Mouse (Mus musculus) cerebellum, adult 11-12 months (tissue): ENCODE results near the gene 1700010B08Rik.

ENCODE experiments used
- DNase-seq: peaks from one replicate; pipeline ENCODE4 v3.0.0; 2022

1700010B08Rik gene

GRCm38 (mm10) chr2:173722251-173722857 is 3.1 kb downstream of the 1700010B08Rik start:
- DNase-seq: no peak

GRCm38 (mm10) chr2:173724382-173724781 is 5.2 kb downstream of the 1700010B08Rik start:
- no peak for DNase-seq

- DNase-seq: no peak
Observed at GRCm38 (mm10) chr2:173724940-173725807, 6.0 kb downstream of the 1700010B08Rik start.

GRCm38 (mm10) chr2:173725819-173726218 is 6.6 kb downstream of the 1700010B08Rik start:
- no peak for DNase-seq

GRCm38 (mm10) chr2:173730444-173730966 is 11.3 kb downstream of the 1700010B08Rik start:
- no peak for DNase-seq

- DNase-seq: no peak
Observed at GRCm38 (mm10) chr2:173734426-173734825, 15.2 kb downstream of the 1700010B08Rik start.

DNA sequence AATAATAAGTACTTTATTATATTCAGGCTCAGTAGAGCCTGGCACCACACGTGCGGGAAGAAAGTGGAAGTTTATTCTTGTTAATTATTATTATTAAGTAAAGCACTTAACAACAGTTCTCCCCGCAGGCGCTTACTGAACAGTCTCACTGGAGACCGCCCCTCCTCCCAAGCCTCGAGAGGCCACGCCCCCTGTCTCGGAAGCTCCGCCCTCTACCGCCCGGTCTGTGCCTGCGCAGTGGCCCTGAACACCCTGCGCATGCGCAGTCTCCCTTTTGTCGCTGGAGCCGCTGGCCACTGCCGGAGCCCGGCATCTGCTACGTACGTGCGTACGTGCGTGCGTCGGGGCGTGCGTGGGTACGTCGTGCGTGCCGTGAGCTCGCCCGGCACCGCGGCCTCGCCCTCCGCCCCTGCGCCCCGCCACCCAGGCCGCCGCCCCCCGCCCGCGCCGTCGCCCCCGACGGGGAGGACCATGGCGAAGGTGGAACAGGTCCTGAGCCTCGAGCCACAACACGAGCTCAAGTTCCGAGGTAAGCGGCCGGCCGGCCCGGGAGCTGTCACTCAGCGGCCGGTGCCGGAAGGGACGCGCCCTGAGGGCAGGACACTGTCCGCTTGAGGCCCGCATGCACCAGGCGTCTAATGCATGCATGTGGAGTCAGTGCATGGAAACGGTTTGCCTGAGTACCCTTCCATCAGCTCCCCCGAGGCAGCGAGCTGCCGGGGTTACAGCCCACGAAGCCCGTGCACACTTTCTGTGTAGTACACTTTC is 18.2 kb downstream of the 1700010B08Rik start, which contains the start of gene Vapb:
Gene Vapb (plus strand): TSS at position 290 of the 768 bp plus-strand sequence.
- peak; percentile 99 for DNase-seq

DNA sequence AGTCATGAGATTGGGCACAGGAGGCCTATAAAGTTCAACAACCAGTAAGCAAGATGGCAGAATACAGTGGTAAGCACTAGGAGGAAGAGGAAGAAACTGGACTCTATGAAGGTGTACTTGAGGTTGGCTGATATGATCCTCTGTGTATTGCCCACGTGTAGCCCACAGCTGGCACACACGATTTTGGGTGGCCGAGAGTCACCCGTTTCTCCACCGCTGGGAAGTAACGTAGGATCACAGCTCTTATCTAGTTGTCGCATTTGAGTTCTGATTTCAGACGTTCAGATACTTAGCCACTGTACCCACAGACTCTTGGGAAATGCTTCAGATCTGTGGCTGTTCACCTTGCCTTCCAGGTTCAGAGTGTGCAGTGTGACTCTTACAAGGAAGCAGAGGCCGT is 19.0 kb downstream of the 1700010B08Rik start:
- DNase-seq: peak; percentile 20

GRCm38 (mm10) chr2:173739107-173739506 is 19.9 kb downstream of the 1700010B08Rik start:
- no peak for DNase-seq

GRCm38 (mm10) chr2:173742090-173742489 is 22.9 kb downstream of the 1700010B08Rik start:
- no peak for DNase-seq

DNA sequence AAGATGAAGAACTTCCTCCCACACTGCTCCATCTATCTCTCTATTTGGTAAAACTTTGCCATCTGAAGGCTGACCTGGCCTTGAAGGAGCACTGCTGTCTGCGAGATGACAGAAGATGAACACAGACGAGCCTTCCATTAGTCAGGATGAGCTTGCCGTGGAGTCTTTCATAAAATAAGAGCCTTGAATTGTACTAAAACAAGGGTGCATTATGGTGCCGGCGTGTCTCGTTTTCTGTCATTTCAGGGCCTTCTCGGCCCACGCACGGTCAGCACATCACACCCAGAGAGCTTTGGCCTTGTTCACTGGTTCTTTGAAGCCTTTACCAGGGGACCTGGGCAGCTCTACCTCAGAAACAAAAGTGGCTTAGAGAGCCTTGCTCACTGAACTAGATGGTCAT is 23.5 kb downstream of the 1700010B08Rik start:
- no peak for DNase-seq

- no peak for DNase-seq
Observed at GRCm38 (mm10) chr2:173744070-173744815, 25.0 kb downstream of the 1700010B08Rik start.

GRCm38 (mm10) chr2:173748961-173749659 is 29.9 kb downstream of the 1700010B08Rik start:
- DNase-seq: no peak

- no peak for DNase-seq
Observed at GRCm38 (mm10) chr2:173755433-173756144, 36.4 kb downstream of the 1700010B08Rik start.

- DNase-seq: no peak
Observed at GRCm38 (mm10) chr2:173757624-173758155, 38.5 kb downstream of the 1700010B08Rik start.

DNA sequence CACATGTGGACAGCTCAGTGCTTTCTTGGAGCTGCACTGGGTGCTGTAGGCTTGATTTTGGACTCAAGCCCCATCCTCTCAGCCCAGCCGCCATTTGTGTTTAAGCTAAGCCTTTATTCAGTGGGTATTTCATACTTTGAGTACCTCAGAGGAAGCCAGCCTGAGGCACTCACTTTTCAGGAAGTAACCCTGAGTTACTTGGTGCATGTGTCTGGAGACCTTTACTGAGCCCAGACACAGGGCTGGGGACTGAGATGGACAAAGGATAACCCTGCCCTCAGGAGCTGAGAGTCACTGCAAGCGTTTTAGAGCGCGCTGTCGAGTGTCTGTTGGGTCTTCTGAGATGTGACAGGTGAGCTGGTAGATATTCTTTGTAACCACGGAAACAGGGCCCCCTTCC is 41.4 kb downstream of the 1700010B08Rik start:
- DNase-seq: no peak

- no peak for DNase-seq
Observed at GRCm38 (mm10) chr2:173764629-173765028, 45.4 kb downstream of the 1700010B08Rik start.

DNA sequence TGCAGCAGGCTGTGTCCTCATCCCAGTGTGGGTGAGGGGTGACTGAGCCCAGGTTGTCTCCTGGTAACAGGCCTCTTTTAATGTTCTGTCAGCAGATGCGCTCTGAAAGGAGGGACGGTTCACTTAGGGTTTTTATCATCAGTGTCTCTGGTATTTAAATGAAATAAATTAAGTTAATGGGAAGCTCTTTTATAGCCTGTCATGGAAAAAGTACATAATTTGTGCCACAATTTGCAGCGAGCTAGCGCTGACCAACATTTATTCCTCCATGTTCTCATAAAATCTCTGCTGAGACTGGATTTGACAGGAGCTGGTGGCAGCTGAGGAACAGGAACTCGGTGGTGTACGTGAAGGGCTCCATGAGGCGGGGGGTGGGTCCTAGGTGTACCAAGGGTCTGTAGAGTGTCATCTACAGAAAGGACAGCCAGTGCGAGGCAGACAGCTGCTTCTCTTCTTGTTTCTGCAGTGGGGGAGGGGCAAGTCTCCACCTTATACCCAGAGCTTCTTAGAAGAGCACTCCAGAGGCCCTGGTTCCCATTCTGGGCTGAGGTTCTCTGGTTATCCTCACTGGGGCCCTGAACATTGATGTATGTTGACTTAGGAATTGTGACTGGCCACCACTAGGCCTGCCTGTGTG is 48.9 kb downstream of the 1700010B08Rik start:
- DNase-seq: no peak

- no peak for DNase-seq
Observed at GRCm38 (mm10) chr2:173769183-173769582, 50.0 kb downstream of the 1700010B08Rik start.

DNA sequence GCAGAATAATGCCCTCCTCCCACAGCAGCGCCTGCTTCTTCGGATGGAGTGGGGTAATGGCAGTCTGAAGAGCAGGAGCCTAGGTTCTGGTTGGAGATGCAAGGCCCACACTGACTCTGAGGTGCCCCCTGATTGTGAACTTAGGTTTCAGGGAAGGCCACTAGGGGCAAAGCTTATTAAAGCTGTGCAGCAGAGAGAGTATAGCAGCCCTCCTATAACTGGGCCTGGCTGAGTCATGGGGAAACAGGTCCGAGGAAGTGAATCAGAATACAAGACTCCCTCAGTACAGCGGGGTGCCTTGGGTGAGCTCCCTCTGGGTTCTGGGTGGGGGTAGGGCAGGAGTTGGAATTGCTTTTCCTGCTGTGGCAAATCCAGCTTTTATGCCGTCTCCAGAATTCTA is 51.4 kb downstream of the 1700010B08Rik start:
- no peak for DNase-seq
